Mouse (Mus musculus) forebrain, embryonic 11.5 days (tissue): Measurements from ENCODE around the gene Acaa1a. TPM values are rescaled to one million over a fixed set of nuclear protein-coding genes. Genes with fewer than 3 reads are reported as not detected.
"Not testable (repeated sequence)": the region's sequence is repeated elsewhere in the genome, so short reads cannot be mapped to it uniquely, and the experiment has no call there.

Experiments used
- ATAC-seq: fragments of 200-750 bp; cut with Nextera tagmentation; replicated peaks from 2 replicates; pipeline ENCODE4 v1.8.0; 2017; ENCODE audit warnings: moderate TSS enrichment; ENCODE audit not compliant: low FRiP score
- DNase-seq: peaks from one replicate; pipeline ENCODE4 v3.0.0-alpha.2; 2017; ENCODE audit warnings: low spot score
- H3K27ac ChIP-seq: fragments of 300-500 bp; sonication (generic); 2 replicates; pipeline ENCODE4 v1.5.1; 2014; ENCODE audit warnings: low read depth, low read length
- H3K27me3 ChIP-seq: fragments of 300-500 bp; sonication (generic); 2 replicates; pipeline ENCODE4 v1.6.1; 2014; ENCODE audit warnings: mild to moderate bottlenecking, low read length, mixed read lengths; ENCODE audit not compliant: control insufficient read depth, insufficient read depth
- H3K36me3 ChIP-seq: fragments of 300-500 bp; sonication (generic); 2 replicates; pipeline ENCODE4 v1.6.1; 2014; ENCODE audit warnings: mild to moderate bottlenecking, low read length, moderate library complexity, mixed read lengths; ENCODE audit not compliant: control insufficient read depth, insufficient read depth
- H3K4me1 ChIP-seq: fragments of 300-500 bp; sonication (generic); replicated peaks from 2 replicates; pipeline ENCODE4 v1.6.1; 2014; ENCODE audit warnings: low read length, mixed read lengths; ENCODE audit not compliant: control insufficient read depth, insufficient read depth
- H3K4me2 ChIP-seq: fragments of 300-500 bp; sonication (generic); 2 replicates; pipeline ENCODE4 v1.6.1; 2014; ENCODE audit warnings: low read depth, mild to moderate bottlenecking, low read length, moderate library complexity, mixed read lengths; ENCODE audit not compliant: severe bottlenecking
- H3K4me3 ChIP-seq: fragments of 300-500 bp; sonication (generic); 2 replicates; pipeline ENCODE4 v1.5.1; 2014; ENCODE audit warnings: low read depth, low read length
- H3K9ac ChIP-seq: fragments of 300-500 bp; sonication (generic); 2 replicates; pipeline ENCODE4 v1.6.1; 2014; ENCODE audit warnings: low read length
- H3K9me3 ChIP-seq: fragments of 300-500 bp; sonication (generic); 2 replicates; pipeline ENCODE4 v1.6.1; 2016; ENCODE audit warnings: low read length, mixed read lengths; ENCODE audit not compliant: control insufficient read depth
- WGBS: fragments of 180-500 bp; shearing (Covaris S2); extraction: QIAGEN DNeasy Blood & Tissue Kit; methylation state at CpG from one replicate; pipeline ENCODE4 v1.1.7; 2014; 5-methylcytosine and 5-hydroxymethylcytosine counted together
- polyA plus RNA-seq: library from polyadenylated mRNA; unstranded; fragments of >200 nt; fragmentation: Nextera tagmentation; extraction: Ambion mirVana; gene quantifications from 2 replicates; pipeline ENCODE4 v1.2.1, GENCODE M21; 2014

Gene Acaa1a
- polyA plus RNA-seq, 1 experiment from 2014 or later: 62.6 TPM

DNA sequence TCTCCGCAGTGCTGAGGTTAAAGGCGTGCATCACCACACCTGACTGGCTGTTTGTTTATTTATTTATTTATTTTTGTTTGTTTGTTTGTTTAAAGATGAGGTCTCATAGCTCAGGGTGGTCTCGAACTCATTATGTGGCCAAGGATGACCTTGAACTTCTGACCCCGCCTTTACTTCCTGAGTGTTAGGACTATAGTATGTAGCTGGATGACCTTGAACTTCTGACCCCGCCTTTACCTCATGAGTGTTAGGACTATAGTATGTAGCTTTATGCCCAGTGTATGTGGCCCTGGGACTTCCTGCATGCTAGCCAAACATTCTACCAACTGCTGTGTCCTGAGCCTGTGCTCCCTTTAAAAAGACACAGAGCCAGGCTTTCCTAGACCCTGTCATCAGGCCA, 21.9 kb downstream of the Acaa1a start:
- Histone ChIP-seq H3K9me3 (no peaks in the 10 kb centered on the region), H3K9ac (no peak overlapping the region), H3K27ac (no peak overlapping the region), H3K4me1 (no peaks in the 10 kb centered on the region), H3K4me3 (no peak overlapping the region), H3K27me3 (no peaks in the 10 kb centered on the region), H3K4me2 (no peak overlapping the region), H3K36me3 (no peaks in the 10 kb centered on the region)
- 92% methylated on average over 5 of the region's 5 CpGs for WGBS
- DNase-seq (no peak), ATAC-seq (no peak)

DNA sequence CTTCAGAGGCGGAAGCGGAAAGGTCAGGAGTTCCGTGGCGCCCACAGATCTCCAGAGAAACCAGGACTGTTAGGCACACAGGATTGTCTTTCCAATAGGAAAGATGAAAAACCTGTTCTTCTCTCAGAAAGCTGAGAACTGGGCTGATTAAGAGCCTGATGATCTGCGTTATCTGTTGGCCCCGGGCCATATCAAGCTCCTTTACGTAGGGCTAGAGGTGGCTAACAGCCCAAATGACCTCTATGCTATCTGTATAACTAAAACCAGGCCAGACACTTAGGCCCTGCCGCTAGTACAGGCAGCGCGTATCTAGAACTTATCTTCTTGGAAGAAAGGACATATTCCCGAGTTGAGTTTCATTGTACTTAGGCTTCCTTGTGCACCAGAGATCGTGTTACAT, 23.8 kb downstream of the Acaa1a start:
- no peak overlapping the region for H3K4me2 ChIP-seq
- no peak for DNase-seq
- H3K36me3 ChIP-seq: no peaks in the 10 kb centered on the region
- ATAC-seq: no peak
- no peak overlapping the region for H3K9ac ChIP-seq
- no peaks in the 10 kb centered on the region for H3K9me3 ChIP-seq
- H3K27ac ChIP-seq: no peak overlapping the region
- no peak overlapping the region for H3K4me3 ChIP-seq
- no peaks in the 10 kb centered on the region for H3K4me1 ChIP-seq
- H3K27me3 ChIP-seq: no peaks in the 10 kb centered on the region
- WGBS: 87% methylated on average over 12 of the region's 12 CpGs

DNA sequence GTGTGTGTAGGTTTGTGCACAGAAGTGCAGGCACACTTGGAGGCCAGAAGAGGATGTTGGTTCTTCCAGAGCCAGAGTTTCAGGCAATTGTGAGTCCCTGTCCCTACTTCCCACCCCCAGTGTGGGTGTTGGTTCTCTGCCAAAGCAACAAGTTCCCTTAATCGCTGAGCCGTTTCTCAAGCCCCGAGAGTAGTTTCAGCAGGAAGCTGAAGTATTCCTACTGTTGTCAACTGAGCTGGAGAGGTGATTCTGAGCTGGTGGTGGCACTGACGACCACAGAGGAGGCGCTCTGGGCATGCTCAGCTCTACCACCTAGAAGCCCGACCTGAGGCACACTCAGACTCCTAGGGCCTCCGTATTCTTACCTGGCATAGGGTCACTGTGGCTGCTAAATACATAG, 25.8 kb downstream of the Acaa1a start, which contains the start of gene Slc22a14:
Slc22a14 (minus strand) TSS at position 270 of the 400 bp plus-strand sequence.
- ATAC-seq: no peak
- 87% methylated on average over 7 of the region's 7 CpGs for WGBS
- H3K36me3 ChIP-seq: no peaks in the 10 kb centered on the region

DNA sequence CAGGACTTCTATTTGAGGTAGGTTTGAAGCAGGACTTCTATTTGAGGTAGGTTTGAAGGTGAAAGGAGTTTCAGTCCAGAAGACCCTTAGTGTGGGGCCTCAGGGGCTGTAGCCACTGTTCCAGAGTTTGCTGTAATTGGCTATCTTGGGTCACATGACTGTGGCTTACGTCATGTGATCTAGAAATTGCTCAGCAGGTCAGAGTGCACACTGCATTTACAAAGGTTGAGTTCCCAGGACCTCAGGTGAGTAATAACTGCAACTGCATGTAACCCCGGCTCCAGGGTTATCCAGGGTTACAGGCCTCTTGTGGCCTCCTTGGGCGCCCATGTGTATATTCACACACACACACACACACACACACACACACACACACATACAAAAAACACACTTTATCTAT, 28.9 kb downstream of the Acaa1a start:
- H3K36me3 ChIP-seq: peaks cover 2% of the 10 kb centered on the region
- 95% methylated on average over 3 of the region's 3 CpGs for WGBS

More for the DNA sequence above, 25.8 kb downstream of the Acaa1a start, which contains the start of gene Slc22a14:
- Histone ChIP-seq H3K4me1 (no peaks in the 10 kb centered on the region), H3K9me3 (no peaks in the 10 kb centered on the region), H3K4me3 (no peak within 1 kb of the TSS), H3K4me2 (no peak within 1 kb of the TSS), H3K9ac (no peak within 1 kb of the TSS), H3K27me3 (no peaks in the 10 kb centered on the region), H3K27ac (no peak within 1 kb of the TSS)
- DNase-seq: no peak

DNA sequence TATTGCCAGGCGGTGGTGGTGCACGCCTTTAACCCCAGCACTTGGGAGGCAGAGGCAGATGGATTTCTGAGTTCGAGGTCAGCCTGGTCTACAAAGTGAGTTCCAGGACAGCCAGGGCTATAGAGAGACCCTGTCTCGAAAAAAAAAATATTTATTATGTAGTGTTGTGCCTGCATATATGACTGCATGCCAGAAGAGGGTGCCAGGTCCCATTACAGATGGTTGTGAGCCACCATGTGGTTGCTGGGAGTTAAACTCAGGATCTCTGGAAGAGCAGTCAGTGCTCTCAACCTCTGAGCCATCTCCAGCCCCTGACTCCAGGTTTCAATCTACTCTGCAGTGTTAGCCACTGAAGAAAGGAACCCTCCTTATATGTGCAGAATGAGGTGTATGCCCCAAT, 31.3 kb downstream of the Acaa1a start:
- not testable (repeated sequence) for H3K27me3 ChIP-seq, H3K4me1 ChIP-seq, ATAC-seq, H3K9ac ChIP-seq, H3K4me2 ChIP-seq, DNase-seq, H3K9me3 ChIP-seq, H3K4me3 ChIP-seq, H3K36me3 ChIP-seq, H3K27ac ChIP-seq
- WGBS: 92% methylated on average over 4 of the region's 4 CpGs

More for the DNA sequence above, 28.9 kb downstream of the Acaa1a start:
- H3K9me3 ChIP-seq: no peaks in the 10 kb centered on the region
- H3K27me3 ChIP-seq: no peaks in the 10 kb centered on the region
- H3K27ac ChIP-seq: no peak overlapping the region
- H3K4me2 ChIP-seq: no peak overlapping the region
- H3K4me1 ChIP-seq: no peaks in the 10 kb centered on the region
- H3K4me3 ChIP-seq: no peak overlapping the region
- no peak overlapping the region for H3K9ac ChIP-seq
- ATAC-seq (no peak), DNase-seq (no peak)

DNA sequence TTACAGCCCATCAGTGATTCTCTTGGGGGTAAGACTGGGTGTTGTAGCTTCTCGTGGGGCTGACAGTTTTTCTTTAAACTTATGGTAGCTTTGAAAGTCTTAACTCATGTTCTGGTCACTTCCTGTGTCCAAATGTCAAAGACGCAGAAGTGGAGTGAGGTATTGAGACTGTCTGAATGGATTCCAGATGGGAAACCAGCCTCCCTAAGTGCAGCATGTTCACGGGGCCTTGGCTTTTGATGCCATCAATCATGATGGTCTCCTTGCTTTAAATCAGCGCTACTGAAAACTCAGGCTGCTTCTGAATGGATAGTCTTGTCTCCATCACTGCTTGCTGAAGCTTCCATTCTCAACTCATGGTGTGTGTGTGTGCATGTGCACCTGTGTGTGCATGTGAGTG, 31.8 kb downstream of the Acaa1a start:
- Histone ChIP-seq H3K36me3 (peaks cover 2% of the 10 kb centered on the region), H3K9me3 (no peaks in the 10 kb centered on the region), H3K9ac (no peak overlapping the region), H3K27me3 (no peaks in the 10 kb centered on the region), H3K4me3 (no peak overlapping the region), H3K4me2 (no peak overlapping the region), H3K4me1 (no peaks in the 10 kb centered on the region), H3K27ac (no peak overlapping the region)
- ATAC-seq: no peak
- WGBS: 78% methylated on average over 4 of the region's 4 CpGs
- DNase-seq: no peak

DNA sequence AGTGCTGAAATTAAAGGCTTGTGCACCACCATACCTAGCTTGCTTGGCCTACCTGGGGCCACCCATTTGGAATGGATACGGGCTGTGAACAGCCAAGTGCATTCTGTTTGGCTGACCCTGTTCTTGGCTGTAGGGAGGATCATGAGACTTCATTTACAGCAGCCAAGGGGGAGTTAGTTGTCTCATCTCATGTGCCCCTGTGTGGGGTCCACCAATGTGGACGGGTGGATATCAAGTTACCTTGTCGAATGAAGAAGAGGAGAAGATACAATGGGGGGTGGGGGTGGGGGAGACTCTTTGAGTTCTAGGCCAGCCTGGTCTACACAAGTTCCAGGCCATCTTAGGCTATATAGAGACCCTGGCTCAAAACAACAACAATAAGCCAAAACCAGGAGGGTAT, 35.5 kb downstream of the Acaa1a start:
- Histone ChIP-seq H3K4me2 (no peak overlapping the region), H3K27me3 (no peaks in the 10 kb centered on the region), H3K9me3 (no peaks in the 10 kb centered on the region), H3K4me3 (no peak overlapping the region), H3K9ac (no peak overlapping the region), H3K4me1 (no peaks in the 10 kb centered on the region), H3K36me3 (peaks cover 2% of the 10 kb centered on the region), H3K27ac (no peak overlapping the region)
- ATAC-seq (no peak), DNase-seq (no peak)
- WGBS: 84% methylated on average over 3 of the region's 3 CpGs

DNA sequence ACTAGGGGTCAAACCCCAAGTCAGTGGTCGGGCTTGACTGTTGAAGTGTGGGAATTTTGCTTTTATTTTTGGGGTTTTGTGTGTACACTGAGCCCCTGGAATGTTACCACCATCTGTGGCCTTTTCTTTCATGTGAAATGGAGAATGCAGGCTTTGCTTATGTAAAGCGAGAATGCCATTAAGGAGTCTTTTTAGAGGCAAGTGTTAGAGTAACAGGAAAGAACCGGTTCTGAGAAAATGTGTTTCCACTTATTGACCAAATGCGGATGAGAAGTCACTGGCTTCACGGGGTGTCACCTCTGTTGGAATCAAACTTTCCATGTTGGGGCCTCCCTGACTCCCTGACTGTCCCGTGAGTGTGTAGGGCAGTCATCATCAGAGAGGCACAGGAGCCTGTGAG, 36.1 kb downstream of the Acaa1a start:
- Histone ChIP-seq H3K36me3 (peaks cover 2% of the 10 kb centered on the region), H3K4me1 (no peaks in the 10 kb centered on the region), H3K27me3 (no peaks in the 10 kb centered on the region), H3K9me3 (no peaks in the 10 kb centered on the region), H3K9ac (no peak overlapping the region), H3K27ac (no peak overlapping the region), H3K4me3 (no peak overlapping the region), H3K4me2 (no peak overlapping the region)
- no peak for DNase-seq
- WGBS: 74% methylated on average over 6 of the region's 6 CpGs
- no peak for ATAC-seq

DNA sequence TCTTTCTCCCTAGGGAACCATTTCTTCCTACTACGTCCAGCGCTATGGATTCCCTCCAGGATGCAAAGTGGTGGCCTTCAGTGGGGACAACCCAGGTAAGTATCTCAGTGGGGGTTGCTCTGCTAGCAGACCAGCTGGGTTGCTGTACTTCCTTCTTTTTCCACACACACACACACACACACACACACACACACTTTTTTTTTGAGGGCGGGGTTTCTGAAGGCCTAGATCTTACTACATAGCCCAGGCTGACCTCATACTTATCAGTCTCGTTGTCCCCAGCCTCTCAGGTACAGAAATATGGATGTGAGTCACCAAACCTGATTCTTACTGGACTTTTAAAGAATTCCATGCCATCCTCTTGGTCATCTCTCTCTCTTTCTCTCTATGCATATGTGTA, 38.8 kb downstream of the Acaa1a start:
- H3K9me3 ChIP-seq: no peaks in the 10 kb centered on the region

More for the DNA sequence above, 38.8 kb downstream of the Acaa1a start:
- Histone ChIP-seq H3K36me3 (no peaks in the 10 kb centered on the region; the same call in 1 of the 2 replicates), H3K4me1 (no peaks in the 10 kb centered on the region), H3K27me3 (no peaks in the 10 kb centered on the region), H3K27ac (no peak overlapping the region), H3K9ac (no peak overlapping the region), H3K4me3 (no peak overlapping the region), H3K4me2 (no peak overlapping the region)
- WGBS: 90% methylated on average over 4 of the region's 4 CpGs
- ATAC-seq (no peak), DNase-seq (no peak)
